Mouse (Mus musculus): Measurements from ENCODE around the gene Slc15a4. TPM values are rescaled to one million over a fixed set of nuclear protein-coding genes. Genes with fewer than 3 reads are reported as not detected.

Slc15a4 gene
- 133 TPM for polyA plus RNA-seq (2014; fragmentation: Illumina TruSeq; extraction: RNeasy Lipid Tissue Mini Kit (QIAGEN cat#74804); ENCODE audit: low read depth, low replicate concordance)

DNA sequence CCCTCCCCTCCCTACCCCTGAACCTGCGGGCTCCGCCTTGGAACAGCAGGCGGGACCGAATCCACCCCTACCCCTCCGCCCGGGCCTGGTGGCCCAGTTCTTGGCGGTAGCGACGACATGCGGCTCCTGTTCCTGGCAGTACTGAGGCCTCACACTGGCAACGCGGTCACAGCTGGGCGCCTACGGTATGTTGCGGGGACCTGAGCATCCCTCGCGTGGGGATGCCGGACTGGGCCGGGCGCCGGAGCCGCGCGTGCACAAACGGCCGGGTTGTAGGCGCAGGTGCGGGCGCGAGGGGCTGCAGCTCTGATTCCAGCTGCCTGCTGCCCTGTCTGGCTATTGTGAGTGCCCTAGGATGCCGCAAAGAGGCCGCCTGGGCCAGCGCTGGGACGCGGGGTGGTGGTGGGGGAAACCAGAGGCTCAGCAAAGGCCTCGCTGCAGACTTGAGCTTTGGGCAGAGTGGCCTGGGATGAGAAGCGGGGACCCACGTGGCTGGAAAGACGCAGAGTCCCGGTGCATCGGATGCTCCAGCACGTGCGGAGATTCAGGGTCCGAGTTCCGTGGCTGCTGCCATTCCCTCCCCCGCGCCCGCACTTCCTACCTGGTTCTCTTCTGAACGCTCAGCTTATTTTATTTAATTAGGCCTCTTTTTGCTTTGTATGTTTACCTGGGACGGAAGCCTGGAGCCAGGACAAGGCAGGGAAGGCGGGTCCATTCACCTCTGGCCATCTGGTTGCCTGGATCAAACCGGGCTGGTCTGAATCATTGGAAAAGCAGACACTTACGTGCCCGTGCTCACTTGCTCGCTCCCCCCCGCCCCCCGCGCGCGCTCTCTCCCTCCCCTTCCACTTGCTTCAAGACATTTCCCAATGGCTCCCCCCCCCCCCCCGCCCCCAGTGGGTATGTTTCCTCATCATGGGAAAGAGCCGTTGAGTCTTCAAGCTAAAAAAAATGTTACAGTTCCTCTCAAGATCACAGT is at the start of gene Slc15a4, which contains the start of gene Glt1d1:
Gene Slc15a4 (minus strand): TSS at position 731 of the 979 bp plus-strand sequence.
Gene Glt1d1 (plus strand): TSS at position 96 of the 979 bp plus-strand sequence.

Other genes starting within 250 kb of the Slc15a4 start
- gene Glt1d1, start 635 bp downstream of the Slc15a4 start, polyA plus RNA-seq (2014; fragmentation: Illumina TruSeq; extraction: RNeasy Lipid Tissue Mini Kit (QIAGEN cat#74804); ENCODE audit: low read depth, low replicate concordance): 22.0 TPM

Measured in sigmoid colon, adult 10 weeks (tissue).